Mouse (Mus musculus): ENCODE measurements around the gene Tlr13. TPM values are rescaled to one million over a fixed set of nuclear protein-coding genes. Genes with fewer than 3 reads are reported as not detected.

Gene Tlr13
- total RNA-seq, 2 experiments from 2014 or later = 0.11 to 0.15 TPM

DNA sequence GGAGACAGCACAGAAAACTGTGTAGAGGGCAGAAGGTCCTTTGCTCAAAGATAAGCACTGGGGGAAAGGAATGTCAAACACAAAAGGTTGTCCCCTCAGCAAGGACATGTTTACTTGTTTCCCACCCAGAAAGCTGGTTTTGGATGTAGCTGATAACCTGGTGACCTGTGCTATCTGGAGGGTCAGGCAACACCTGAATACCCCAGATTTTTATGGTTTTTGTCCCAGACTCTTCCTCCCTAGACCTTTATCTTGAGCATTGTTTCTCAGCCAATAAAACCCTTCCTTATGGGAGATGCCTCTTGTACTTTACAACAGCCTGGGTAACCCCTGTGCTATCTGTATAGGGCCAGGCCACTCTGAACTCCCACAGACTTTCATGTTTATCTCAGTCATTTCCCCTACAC, 11.2 kb downstream of the Tlr13 start:
- H3K27ac ChIP-seq = no peak overlapping the region
- intact Hi-C loops (cut with DNase I) = no loop called here
- no peak overlapping the region for H3K4me3 ChIP-seq
- TF ChIP-seq CTCF (IDR thresholded peaks at IDR 0.05) = no peak
- DNase-seq = no peak

DNA sequence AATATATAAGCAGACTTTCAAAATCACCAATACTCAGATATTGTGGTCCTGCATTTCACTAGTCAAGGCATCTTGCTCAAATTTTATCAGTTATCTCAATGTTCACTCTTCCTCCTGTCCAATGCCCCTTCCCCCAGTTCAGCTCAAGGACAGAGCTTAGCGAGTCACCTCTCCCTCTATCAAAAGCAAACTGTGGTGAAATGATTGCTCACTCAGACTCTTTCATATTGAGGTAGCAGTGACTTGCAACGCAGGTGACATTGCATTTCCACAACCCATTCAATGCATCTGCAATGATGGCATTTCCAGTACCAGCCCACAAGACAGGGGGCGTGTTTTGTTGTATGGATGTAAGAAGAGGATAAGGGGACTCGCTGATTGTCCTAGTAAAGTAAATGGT, 12.9 kb downstream of the Tlr13 start:
- DNase-seq = no peak
- intact Hi-C loops (cut with DNase I) = no loop called here
- no peak overlapping the region for H3K27ac ChIP-seq
- H3K4me3 ChIP-seq = no peak overlapping the region
- no peak for TF ChIP-seq CTCF (IDR thresholded peaks at IDR 0.05)

DNA sequence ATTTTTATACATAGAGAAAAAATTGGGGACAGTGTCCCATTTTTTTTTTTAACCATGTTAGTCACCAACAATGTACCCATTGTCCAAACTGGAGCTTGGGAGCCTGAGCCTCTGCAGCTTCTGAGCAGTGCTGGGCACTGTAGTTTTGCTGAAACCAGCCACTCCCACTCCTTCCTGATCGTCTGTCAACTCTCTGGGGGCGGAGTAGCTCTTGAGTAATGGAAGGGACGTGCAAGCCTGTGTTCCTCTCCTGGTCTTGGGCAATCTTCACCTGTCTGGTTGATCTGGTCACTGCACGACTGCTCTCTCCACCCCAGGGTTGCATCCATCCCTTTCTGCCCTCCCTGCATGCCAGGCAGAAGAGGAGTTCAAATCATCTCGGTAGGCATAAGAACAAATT, 21.0 kb downstream of the Tlr13 start:
- DNase-seq = no peak
- Histone ChIP-seq H3K27ac (no peak overlapping the region), H3K4me3 (no peak overlapping the region)
- intact Hi-C loops (cut with DNase I) = no loop called here
- no peak for TF ChIP-seq CTCF (IDR thresholded peaks at IDR 0.05)

DNA sequence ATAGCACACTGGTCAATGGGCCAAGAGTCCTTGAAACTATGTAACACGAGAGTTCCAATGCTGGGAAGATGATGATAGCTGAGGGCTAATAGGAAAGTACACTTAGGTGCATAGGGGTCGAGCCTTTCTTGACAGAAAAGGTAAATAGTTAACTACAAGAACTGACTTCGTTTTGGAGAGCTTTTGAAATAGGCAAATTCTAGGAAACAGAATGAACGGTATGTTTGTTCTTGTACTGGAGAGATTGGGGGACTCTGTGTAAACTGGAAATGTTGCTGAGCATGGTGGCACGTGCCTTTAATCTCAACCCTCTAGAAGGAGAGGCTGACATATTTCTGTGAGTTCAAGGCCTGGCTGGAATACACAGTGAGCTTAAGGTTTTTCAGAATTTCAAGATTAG, 21.6 kb downstream of the Tlr13 start:
- TF ChIP-seq CTCF (IDR thresholded peaks at IDR 0.05) = no peak
- Histone ChIP-seq H3K4me3 (no peak overlapping the region), H3K27ac (no peak overlapping the region)
- intact Hi-C loops (cut with DNase I) = no loop called here
- DNase-seq = no peak

DNA sequence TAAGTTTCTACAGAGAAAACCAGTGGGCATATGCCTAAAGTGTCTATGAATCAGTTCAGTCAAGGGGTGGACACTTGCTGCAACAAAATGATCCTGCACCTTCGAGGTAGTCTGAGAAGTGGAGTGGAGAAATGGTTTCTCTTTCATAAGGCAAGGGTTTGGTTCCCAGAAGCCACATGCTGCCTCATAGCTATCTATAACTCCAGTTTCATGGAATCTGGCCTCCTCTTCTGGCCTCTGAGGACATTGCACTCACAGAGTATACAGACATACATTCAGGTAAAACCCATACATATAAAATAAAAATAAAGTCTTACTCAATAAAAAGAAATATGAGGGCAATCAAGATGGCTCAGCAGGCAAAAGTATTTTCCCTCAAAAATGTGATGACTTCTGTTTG, 22.1 kb downstream of the Tlr13 start:
- no peak for DNase-seq
- intact Hi-C loops (cut with DNase I) = no loop called here
- no peak overlapping the region for H3K27ac ChIP-seq
- no peak overlapping the region for H3K4me3 ChIP-seq
- peak; percentile 37; the same call in 1 of the 2 replicates for TF ChIP-seq CTCF (IDR thresholded peaks at IDR 0.05)

DNA sequence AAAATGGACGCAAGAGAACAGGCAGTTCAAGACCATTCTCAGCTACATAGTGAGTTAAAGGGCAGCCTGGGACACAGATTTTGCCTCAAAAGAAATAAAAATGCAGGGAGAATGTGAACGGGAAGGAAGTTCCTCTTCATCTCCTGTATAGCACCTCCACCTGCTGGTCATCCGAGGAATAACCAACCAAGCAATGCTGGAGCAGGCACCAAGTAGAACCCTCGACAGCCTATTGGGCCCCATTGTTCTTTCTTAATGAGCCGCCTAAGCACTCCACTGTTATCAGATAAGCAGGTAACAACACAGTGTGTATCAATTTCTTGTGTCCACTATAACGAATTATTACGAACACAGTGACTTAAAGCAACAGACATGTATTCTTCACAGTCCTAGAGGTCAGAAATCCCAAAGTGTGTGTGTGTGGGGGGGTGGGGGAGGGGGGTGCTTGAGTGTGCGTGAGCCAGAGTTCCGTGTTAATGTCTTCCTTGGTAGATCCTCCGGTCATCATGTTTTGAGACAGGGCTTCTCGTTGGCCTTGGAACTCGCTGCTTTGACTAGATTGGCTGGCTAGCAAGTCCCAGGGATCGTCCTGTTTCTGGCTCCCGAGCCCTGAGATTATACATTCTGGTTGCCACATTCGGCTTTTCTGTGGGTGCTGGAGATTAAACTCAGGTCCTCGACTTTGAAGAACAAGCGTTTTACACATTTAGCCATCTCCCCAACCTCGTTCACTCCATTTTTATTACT, 28.3 kb downstream of the Tlr13 start:
- intact Hi-C loops (cut with DNase I) = loop anchor here (1.0 kb wide), 1 partner anchor 145 kb away; no protein-coding TSS in a partner anchor
- Histone ChIP-seq H3K4me3 (peak overlapping the region; percentile 32), H3K27ac (no peak overlapping the region)
- DNase-seq = peak; percentile 68
- peak; percentile 73 for TF ChIP-seq CTCF (IDR thresholded peaks at IDR 0.05)

DNA sequence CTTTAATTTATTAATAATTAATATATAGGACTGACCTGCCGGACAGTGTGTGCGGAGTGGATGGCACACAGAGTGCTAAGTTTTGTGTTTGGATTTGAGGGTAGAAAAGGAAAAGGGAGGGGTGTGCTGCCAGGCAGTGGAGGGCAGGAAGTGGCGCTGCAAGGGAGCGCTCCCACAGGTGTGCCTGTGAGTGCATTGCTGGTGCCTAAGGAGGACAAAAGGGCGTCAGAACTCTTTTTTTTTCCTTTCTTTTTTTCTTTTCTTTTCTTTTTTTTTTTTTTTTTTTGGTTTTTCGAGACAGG, 28.8 kb downstream of the Tlr13 start:
- no peak for TF ChIP-seq CTCF (IDR thresholded peaks at IDR 0.05)
- peak overlapping the region; percentile 32 for H3K4me3 ChIP-seq
- intact Hi-C loops (cut with DNase I) = loop anchor here (1.0 kb wide), 1 partner anchor 146 kb away; no protein-coding TSS in a partner anchor

DNA sequence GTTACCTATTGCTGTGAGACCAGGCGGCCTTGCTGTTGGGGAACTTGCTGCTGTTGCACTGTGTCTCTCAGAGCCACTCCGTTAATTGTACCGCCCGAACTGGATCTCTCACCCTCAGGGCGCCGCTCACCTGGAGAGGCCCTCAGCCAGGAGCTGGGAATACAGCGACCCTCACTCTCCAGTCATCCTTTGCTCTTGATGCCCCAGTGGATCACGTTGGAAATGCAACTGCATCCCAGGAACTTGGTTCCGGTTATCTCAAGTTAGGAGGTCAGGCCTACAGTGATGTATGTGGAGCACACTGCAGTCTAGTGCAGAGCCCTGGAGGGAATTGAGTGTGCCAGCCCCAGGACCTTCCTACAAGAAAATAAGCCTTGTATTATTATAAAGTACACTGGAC, 33.3 kb downstream of the Tlr13 start:
- intact Hi-C loops (cut with DNase I) = no loop called here
- H3K4me3 ChIP-seq = no peak overlapping the region
- TF ChIP-seq CTCF (IDR thresholded peaks at IDR 0.05) = no peak
- no peak for DNase-seq
- no peak overlapping the region for H3K27ac ChIP-seq

More for the DNA sequence above, 28.8 kb downstream of the Tlr13 start:
- no peak overlapping the region for H3K27ac ChIP-seq
- DNase-seq = no peak

DNA sequence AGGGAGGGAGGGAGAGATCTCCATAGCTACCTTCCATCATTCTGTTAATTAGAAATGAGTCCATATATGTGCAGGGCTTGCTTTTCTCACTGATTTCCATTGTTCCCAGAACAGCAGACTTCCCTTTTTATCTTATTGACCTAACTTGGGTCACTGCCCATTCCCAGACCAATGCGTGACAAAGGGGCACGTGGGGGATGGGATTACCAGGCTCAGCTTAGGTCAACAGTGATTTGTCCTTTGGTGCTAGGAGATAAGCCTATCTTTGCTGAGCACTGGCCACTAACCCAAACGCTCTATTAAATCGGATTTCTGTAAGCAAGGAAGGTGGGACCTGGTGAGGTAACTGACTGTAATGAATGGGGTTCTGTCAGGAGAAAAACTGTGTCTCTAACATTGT, 41.3 kb downstream of the Tlr13 start:
- DNase-seq = no peak
- intact Hi-C loops (cut with DNase I) = loop anchor here (10.0 kb wide), 1 partner anchor 1109 kb away; the partner anchor contains the start of gene Pbdc1
- no peak overlapping the region for H3K27ac ChIP-seq
- TF ChIP-seq CTCF (IDR thresholded peaks at IDR 0.05) = no peak
- H3K4me3 ChIP-seq = no peak overlapping the region

DNA sequence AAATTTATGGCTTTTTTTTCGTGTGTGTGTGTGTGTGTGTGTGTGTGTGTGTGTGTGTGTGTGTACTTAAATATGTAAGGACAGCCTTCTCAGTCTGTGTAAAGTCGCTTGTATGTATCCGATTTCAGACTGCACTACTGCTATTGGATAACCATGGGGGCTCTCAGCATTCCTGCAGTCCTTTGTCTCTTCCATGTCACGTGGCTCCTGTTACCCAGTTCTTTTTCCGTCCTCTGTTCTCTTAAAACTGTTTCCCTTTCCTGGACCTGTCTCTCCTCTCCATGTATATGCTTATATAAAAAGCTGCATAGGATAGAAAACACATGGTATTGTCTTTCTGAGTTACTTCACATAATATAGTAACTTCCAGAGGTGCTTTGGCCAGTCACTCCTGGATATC, 42.7 kb downstream of the Tlr13 start:
- no peak for TF ChIP-seq CTCF (IDR thresholded peaks at IDR 0.05)
- intact Hi-C loops (cut with DNase I) = loop anchor here (5.0 to 10.0 kb wide), 2 partner anchors 158 to 1111 kb away; partner anchors contain the start of genes Atp7a and Pbdc1
- H3K27ac ChIP-seq = peak overlapping the region; percentile 82
- H3K4me3 ChIP-seq = no peak overlapping the region; the same call in 1 of the 2 replicates
- no peak for DNase-seq

DNA sequence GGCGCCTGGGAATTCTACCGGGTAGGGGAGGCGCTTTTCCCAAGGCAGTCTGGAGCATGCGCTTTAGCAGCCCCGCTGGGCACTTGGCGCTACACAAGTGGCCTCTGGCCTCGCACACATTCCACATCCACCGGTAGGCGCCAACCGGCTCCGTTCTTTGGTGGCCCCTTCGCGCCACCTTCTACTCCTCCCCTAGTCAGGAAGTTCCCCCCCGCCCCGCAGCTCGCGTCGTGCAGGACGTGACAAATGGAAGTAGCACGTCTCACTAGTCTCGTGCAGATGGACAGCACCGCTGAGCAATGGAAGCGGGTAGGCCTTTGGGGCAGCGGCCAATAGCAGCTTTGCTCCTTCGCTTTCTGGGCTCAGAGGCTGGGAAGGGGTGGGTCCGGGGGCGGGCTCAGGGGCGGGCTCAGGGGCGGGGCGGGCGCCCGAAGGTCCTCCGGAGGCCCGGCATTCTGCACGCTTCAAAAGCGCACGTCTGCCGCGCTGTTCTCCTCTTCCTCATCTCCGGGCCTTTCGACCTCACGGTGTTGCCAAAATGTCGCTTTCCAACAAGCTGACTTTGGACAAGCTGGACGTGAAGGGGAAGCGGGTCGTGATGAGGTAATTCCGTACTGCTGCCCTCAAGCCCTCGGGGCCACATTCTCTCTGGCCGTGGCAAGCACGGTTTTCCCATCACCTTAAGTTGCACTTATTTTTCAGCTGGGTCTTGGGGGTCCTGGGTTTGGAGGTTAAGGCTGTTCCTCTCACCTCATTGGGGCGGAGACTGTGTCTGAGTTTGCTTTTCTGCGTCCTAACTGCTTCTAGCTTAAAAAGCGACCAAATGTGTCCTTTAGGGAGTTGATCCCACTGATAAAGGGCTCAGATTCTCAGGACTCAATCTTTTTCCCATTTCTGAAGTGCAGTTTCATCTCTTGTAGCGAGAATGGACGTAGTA, 44.0 kb downstream of the Tlr13 start, which contains the start of gene Pgk1:
TSS of gene Pgk1 (plus strand) at position 388 of the 937 bp plus-strand sequence.
- H3K4me3 ChIP-seq = peak within 1 kb of the TSS; percentile 80
- TF ChIP-seq CTCF (IDR thresholded peaks at IDR 0.05) = no peak
- peak within 1 kb of the TSS; percentile 91 for H3K27ac ChIP-seq
- DNase-seq = peak; percentile 96
- intact Hi-C loops (cut with DNase I) = loop anchor here (5.0 to 10.0 kb wide), 2 partner anchors 160 to 1112 kb away; partner anchors contain the start of genes Atp7a and Pbdc1

DNA sequence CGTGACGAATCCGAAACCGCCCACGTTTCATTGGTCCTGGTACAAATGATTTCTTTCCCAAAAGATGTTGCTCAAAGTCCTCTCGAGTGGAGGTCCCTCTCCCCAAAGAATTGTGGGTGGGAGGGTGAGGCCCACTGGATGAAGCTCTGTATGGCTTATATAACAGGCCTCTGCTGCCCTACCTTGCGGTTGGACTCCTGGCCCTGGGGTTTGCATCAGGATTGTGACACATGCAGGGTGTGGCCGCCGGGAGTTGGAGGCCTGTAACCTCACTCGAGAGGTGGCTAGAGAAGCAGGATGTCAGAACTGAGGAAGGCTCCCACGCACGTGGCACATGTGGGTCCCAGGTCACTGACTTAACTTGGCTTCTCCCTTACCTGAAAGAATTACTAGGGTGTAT, 44.7 kb downstream of the Tlr13 start:
- DNase-seq = peak; percentile 68
- no peak for TF ChIP-seq CTCF (IDR thresholded peaks at IDR 0.05)
- H3K27ac ChIP-seq = peak overlapping the region; percentile 91
- H3K4me3 ChIP-seq = peak overlapping the region; percentile 80
- intact Hi-C loops (cut with DNase I) = loop anchor here (5.0 to 10.0 kb wide), 2 partner anchors 160 to 1113 kb away; partner anchors contain the start of genes Atp7a and Pbdc1
